16 mouse cellular contexts compared by ENCODE assay signal in genomic region chr4:139238612-139239011, GRCm38 (mm10). TPM values are rescaled to one million over a fixed set of nuclear protein-coding genes. Genes with fewer than 3 reads are reported as not detected.
DNase-seq lines count a peak whose midpoint lies in the region; ATAC-seq lines count a peak whose summit lies in the region.
"Had no signal": no experiment of that assay in that cellular context is flagged by ENCODE, and none has a peak within 500 bp of the region (broad histone marks: within the 10 kb centered on the region; RNA-seq: fewer than 3 reads in every experiment).

No protein-coding gene starts in this region.

- peak overlapping the region in 1 of 2 experiments; percentile 33; a peak in 1 of 4 replicates for H3K27ac ChIP-seq in heart, embryonic 14.5 days (replicated peaks in 1 of 2; ENCODE audit: control insufficient read depth in 1 of 2, insufficient read depth in 1 of 2, low read depth in 2 of 2, low read length in 2 of 2)
- H3K27ac ChIP-seq in embryonic facial prominence, embryonic 15.5 days (replicated peaks) = peak overlapping the region; percentile 17
- peak overlapping the region; percentile 61; the same call in 1 of the 2 replicates for H3K27ac ChIP-seq in limb, embryonic 15.5 days
- H3K27ac ChIP-seq: hindbrain, embryonic 12.5 days; liver, embryonic 12.5 days had no signal

- intact Hi-C loops in heart, postnatal 10 days (cut with DNase I) = no loop called here

- ATAC-seq in heart, embryonic 14.5 days (ENCODE audit: insufficient number of reproducible peaks, insufficient read depth, low FRiP score, low read depth) = no peak
- ATAC-seq in embryonic facial prominence, embryonic 15.5 days (ENCODE audit: insufficient number of reproducible peaks, low FRiP score, low TSS enrichment, low read depth) = no peak
- no peak for ATAC-seq in limb, embryonic 15.5 days (ENCODE audit: insufficient number of reproducible peaks, low FRiP score, low TSS enrichment, low read depth)
- no peak for ATAC-seq in frontal cortex, adult (ENCODE audit: low TSS enrichment)
- ATAC-seq: liver, embryonic 12.5 days; midbrain, embryonic 16.5 days had no signal

- no peak overlapping the region for H3K4me3 ChIP-seq in heart, embryonic 14.5 days (ENCODE audit: control insufficient read depth in 1 of 2, insufficient read depth in 1 of 2, low read depth in 1 of 2, low read length in 2 of 2)
- H3K4me3 ChIP-seq in embryonic facial prominence, embryonic 15.5 days (replicated peaks) = no peak overlapping the region
- H3K4me3 ChIP-seq in limb, embryonic 15.5 days = no peak overlapping the region
- H3K4me3 ChIP-seq: hindbrain, embryonic 12.5 days; liver, embryonic 12.5 days had no signal

- H3K4me1 ChIP-seq in heart, embryonic 14.5 days (ENCODE audit: control insufficient read depth in 2 of 2, insufficient read depth in 2 of 2, low read length in 2 of 2) = peaks cover 24 to 67% of the 10 kb centered on the region in 2 experiments
- H3K4me1 ChIP-seq in embryonic facial prominence, embryonic 15.5 days = peaks cover 72% of the 10 kb centered on the region
- H3K4me1 ChIP-seq in limb, embryonic 15.5 days = peaks cover 61% of the 10 kb centered on the region

- peaks cover 44% of the 10 kb centered on the region for H3K36me3 ChIP-seq in heart, embryonic 14.5 days (ENCODE audit: control insufficient read depth, insufficient read depth, low read length)
- H3K36me3 ChIP-seq in embryonic facial prominence, embryonic 15.5 days = peaks cover 15% of the 10 kb centered on the region; the same call in 1 of the 2 replicates
- H3K36me3 ChIP-seq in limb, embryonic 15.5 days = peaks cover 26% of the 10 kb centered on the region

- no peak overlapping the region for H3K4me2 ChIP-seq in heart, embryonic 14.5 days (ENCODE audit: low read length)
- H3K4me2 ChIP-seq in embryonic facial prominence, embryonic 15.5 days (replicated peaks) = no peak overlapping the region
- H3K4me2 ChIP-seq in limb, embryonic 15.5 days = 0 out of 2 replicates have a peak overlapping the region, but pooled peaks have one; percentile 5
- H3K4me2 ChIP-seq: hindbrain, embryonic 12.5 days; liver, embryonic 12.5 days had no signal

- DNase-seq in heart, postnatal 10 days = no peak
- peak; percentile 68 for DNase-seq in layer of hippocampus, adult 9-11 months
- DNase-seq in layer of hippocampus, adult 9-10 months (ENCODE audit: low spot score) = no peak
- no peak for DNase-seq in cerebellum, adult 11-12 months
- DNase-seq: adrenal gland, postnatal 14 days; cerebellum, adult 11 months; gastrocnemius, postnatal 25 days; lung, postnatal 4 days; right cerebral cortex, postnatal 14 days had no signal

- H3K9ac ChIP-seq in heart, embryonic 14.5 days (ENCODE audit: low read length) = peak overlapping the region; percentile 21; the same call in 1 of the 2 replicates
- no peak overlapping the region for H3K9ac ChIP-seq in embryonic facial prominence, embryonic 15.5 days
- no peak overlapping the region for H3K9ac ChIP-seq in limb, embryonic 15.5 days
- H3K9ac ChIP-seq: hindbrain, embryonic 12.5 days; liver, embryonic 12.5 days had no signal

- no peaks in the 10 kb centered on the region for H3K27me3 ChIP-seq in heart, embryonic 14.5 days (ENCODE audit: control insufficient read depth, insufficient read depth, low read length)
- no peaks in the 10 kb centered on the region for H3K27me3 ChIP-seq in embryonic facial prominence, embryonic 15.5 days
- H3K27me3 ChIP-seq in limb, embryonic 15.5 days = no peaks in the 10 kb centered on the region
- H3K27me3 ChIP-seq: hindbrain, embryonic 12.5 days; liver, embryonic 12.5 days had no signal

- H3K9me3 ChIP-seq in heart, embryonic 14.5 days (ENCODE audit: control insufficient read depth, low read length) = no peaks in the 10 kb centered on the region
- no peaks in the 10 kb centered on the region for H3K9me3 ChIP-seq in embryonic facial prominence, embryonic 15.5 days (replicated peaks)
- no peaks in the 10 kb centered on the region for H3K9me3 ChIP-seq in limb, embryonic 15.5 days
- H3K9me3 ChIP-seq: hindbrain, embryonic 12.5 days; liver, embryonic 12.5 days had no signal

- WGBS in heart, embryonic 14.5 days = 79% methylated on average over 16 of the region's 16 CpGs
- 49% methylated on average over 16 of the region's 16 CpGs for WGBS in embryonic facial prominence, embryonic 15.5 days
- 63% methylated on average over 16 of the region's 16 CpGs for WGBS in limb, embryonic 15.5 days

RNA-seq across cellular contexts. Expression of gene Capzb, which starts 45.9 kb away (rescaled TPM):
- polyA plus RNA-seq in heart, embryonic 14.5 days (2014; fragmentation: Nextera tagmentation; extraction: Ambion mirVana) = 292 and 301 TPM in 2 replicates
- 100 to 1,000 TPM; 394 to 406 TPM for total RNA-seq in heart, postnatal 10 days (2021)
- 389 and 397 TPM in 2 replicates for polyA plus RNA-seq in embryonic facial prominence, embryonic 15.5 days (2015; fragmentation: Nextera tagmentation; extraction: Ambion mirVana)
- polyA plus RNA-seq in limb, embryonic 15.5 days (2015; fragmentation: Nextera tagmentation; extraction: Ambion mirVana) = 399 and 425 TPM in 2 replicates
